Mouse (Mus musculus) intestine, embryonic 16.5 days (tissue): ENCODE measurements at regions not wholly inside any gene's neighbourhood (a gene's known extent, or its start where the extent isn't known, plus 50 kb on each side); places are given as distances from the start of the nearest gene placed in this dataset.

Source experiments
- ATAC-seq: fragments of 200-750 bp; cut with Nextera tagmentation; 2 replicates; pipeline ENCODE4 v1.8.0; 2017; ENCODE audit warnings: moderate TSS enrichment, moderate library complexity
- H3K27ac ChIP-seq: fragments of 300-500 bp; sonication (generic); 2 replicates; pipeline ENCODE4 v1.5.1; 2014; ENCODE audit warnings: mild to moderate bottlenecking, low read length
- H3K27me3 ChIP-seq: fragments of 300-500 bp; sonication (generic); replicated peaks from 2 replicates; pipeline ENCODE4 v1.6.1; 2014; ENCODE audit warnings: low read length, control low read depth, mixed read lengths; ENCODE audit not compliant: control insufficient read depth, insufficient read depth
- H3K36me3 ChIP-seq: fragments of 300-500 bp; sonication (generic); 2 replicates; pipeline ENCODE4 v1.6.1; 2014; ENCODE audit warnings: low read length, control low read depth; ENCODE audit not compliant: control insufficient read depth, insufficient read depth
- H3K4me1 ChIP-seq: fragments of 300-500 bp; sonication (generic); 2 replicates; pipeline ENCODE4 v1.6.1; 2014; ENCODE audit warnings: low read length, control low read depth, mixed read lengths; ENCODE audit not compliant: control insufficient read depth, insufficient read depth
- H3K4me2 ChIP-seq: fragments of 300-500 bp; sonication (generic); 2 replicates; pipeline ENCODE4 v1.6.1; 2014; ENCODE audit warnings: low read depth, low read length, control low read depth
- H3K4me3 ChIP-seq: fragments of 300-500 bp; sonication (generic); 2 replicates; pipeline ENCODE4 v1.5.1; 2014; ENCODE audit warnings: mild to moderate bottlenecking, low read length
- H3K9ac ChIP-seq: fragments of 300-500 bp; sonication (generic); 2 replicates; pipeline ENCODE4 v1.6.1; 2014; ENCODE audit warnings: low read depth, low read length
- H3K9me3 ChIP-seq: fragments of 300-500 bp; sonication (generic); 2 replicates; pipeline ENCODE4 v1.6.1; 2016; ENCODE audit warnings: low read length, control low read depth; ENCODE audit not compliant: control insufficient read depth
- WGBS: fragments of 180-500 bp; shearing (Covaris S2); extraction: QIAGEN DNeasy Blood & Tissue Kit; methylation state at CpG from one replicate; pipeline ENCODE4 v1.1.7; 2014; 5-methylcytosine and 5-hydroxymethylcytosine counted together

- no peak overlapping the region for H3K9ac ChIP-seq
- no peak overlapping the region for H3K4me3 ChIP-seq
- no peak overlapping the region for H3K4me2 ChIP-seq
- H3K27me3 ChIP-seq: no peaks in the 10 kb centered on the region
- no peaks in the 10 kb centered on the region for H3K36me3 ChIP-seq
- WGBS: 67% methylated on average over 3 of the region's 3 CpGs
- H3K4me1 ChIP-seq: no peaks in the 10 kb centered on the region
- no peaks in the 10 kb centered on the region for H3K9me3 ChIP-seq
- no peak for ATAC-seq
- no peak overlapping the region for H3K27ac ChIP-seq
Observed at GRCm38 (mm10) chr9:30021981-30022380, 59.0 kb upstream of the Ntm start.

GRCm38 (mm10) chr9:30025275-30025674 is 62.3 kb upstream of the Ntm start:
- H3K9me3 ChIP-seq: no peaks in the 10 kb centered on the region
- ATAC-seq: no peak
- H3K27ac ChIP-seq: no peak overlapping the region
- no peak overlapping the region for H3K4me3 ChIP-seq
- no peaks in the 10 kb centered on the region for H3K27me3 ChIP-seq
- H3K4me2 ChIP-seq: no peak overlapping the region
- WGBS: 46% methylated on average over 7 of the region's 7 CpGs
- H3K36me3 ChIP-seq: no peaks in the 10 kb centered on the region
- no peak overlapping the region for H3K9ac ChIP-seq
- no peaks in the 10 kb centered on the region for H3K4me1 ChIP-seq

GRCm38 (mm10) chr9:30026939-30027338 is 64.0 kb upstream of the Ntm start:
- no peaks in the 10 kb centered on the region for H3K4me1 ChIP-seq
- H3K4me2 ChIP-seq: no peak overlapping the region
- no peaks in the 10 kb centered on the region for H3K9me3 ChIP-seq
- no peak for ATAC-seq
- H3K27me3 ChIP-seq: no peaks in the 10 kb centered on the region
- no peak overlapping the region for H3K27ac ChIP-seq
- 55% methylated on average over 5 of the region's 5 CpGs for WGBS
- no peaks in the 10 kb centered on the region for H3K36me3 ChIP-seq
- no peak overlapping the region for H3K9ac ChIP-seq
- no peak overlapping the region for H3K4me3 ChIP-seq

- no peaks in the 10 kb centered on the region for H3K4me1 ChIP-seq
- WGBS: 45% methylated on average over 4 of the region's 4 CpGs
- no peak for ATAC-seq
- H3K4me3 ChIP-seq: no peak overlapping the region
- H3K36me3 ChIP-seq: no peaks in the 10 kb centered on the region
- no peaks in the 10 kb centered on the region for H3K27me3 ChIP-seq
- H3K9ac ChIP-seq: no peak overlapping the region
- no peak overlapping the region for H3K27ac ChIP-seq
- no peak overlapping the region for H3K4me2 ChIP-seq
- no peaks in the 10 kb centered on the region for H3K9me3 ChIP-seq
Observed at GRCm38 (mm10) chr9:30040396-30040795, 77.5 kb upstream of the Ntm start.

GRCm38 (mm10) chr9:30064551-30064950 is 101.6 kb upstream of the Ntm start:
- no peaks in the 10 kb centered on the region for H3K4me1 ChIP-seq
- no peak for ATAC-seq
- no peak overlapping the region for H3K4me2 ChIP-seq
- 76% methylated on average over 2 of the region's 2 CpGs for WGBS
- H3K27ac ChIP-seq: no peak overlapping the region
- no peaks in the 10 kb centered on the region for H3K36me3 ChIP-seq
- no peaks in the 10 kb centered on the region for H3K9me3 ChIP-seq
- no peak overlapping the region for H3K9ac ChIP-seq
- H3K4me3 ChIP-seq: no peak overlapping the region
- H3K27me3 ChIP-seq: no peaks in the 10 kb centered on the region

- H3K27ac ChIP-seq: no peak overlapping the region
- H3K27me3 ChIP-seq: no peaks in the 10 kb centered on the region
- 75% methylated on average over 7 of the region's 7 CpGs for WGBS
- no peak overlapping the region for H3K4me3 ChIP-seq
- no peaks in the 10 kb centered on the region for H3K36me3 ChIP-seq
- no peaks in the 10 kb centered on the region for H3K9me3 ChIP-seq
- H3K4me2 ChIP-seq: no peak overlapping the region
- no peak for ATAC-seq
- no peak overlapping the region for H3K9ac ChIP-seq
- no peaks in the 10 kb centered on the region for H3K4me1 ChIP-seq
Observed at GRCm38 (mm10) chr9:30067980-30068379, 105.0 kb upstream of the Ntm start.

GRCm38 (mm10) chr9:30075233-30075632 is 112.3 kb upstream of the Ntm start:
- Histone ChIP-seq H3K9ac (no peak overlapping the region), H3K36me3 (no peaks in the 10 kb centered on the region), H3K4me2 (no peak overlapping the region), H3K27me3 (no peaks in the 10 kb centered on the region), H3K4me3 (no peak overlapping the region), H3K9me3 (no peaks in the 10 kb centered on the region), H3K27ac (no peak overlapping the region), H3K4me1 (no peaks in the 10 kb centered on the region)
- WGBS: 81% methylated on average over 3 of the region's 3 CpGs
- no peak for ATAC-seq

- no peak overlapping the region for H3K9ac ChIP-seq
- no peaks in the 10 kb centered on the region for H3K9me3 ChIP-seq
- no peak for ATAC-seq
- no peak overlapping the region for H3K27ac ChIP-seq
- no peak overlapping the region for H3K4me3 ChIP-seq
- H3K4me1 ChIP-seq: no peaks in the 10 kb centered on the region
- WGBS: 85% methylated on average over 6 of the region's 6 CpGs
- H3K36me3 ChIP-seq: no peaks in the 10 kb centered on the region
- no peak overlapping the region for H3K4me2 ChIP-seq
- H3K27me3 ChIP-seq: no peaks in the 10 kb centered on the region
Observed at GRCm38 (mm10) chr9:30076006-30076405, 113.1 kb upstream of the Ntm start.

- no peaks in the 10 kb centered on the region for H3K9me3 ChIP-seq
- H3K27ac ChIP-seq: no peak overlapping the region
- ATAC-seq: no peak
- no peak overlapping the region for H3K9ac ChIP-seq
- no peaks in the 10 kb centered on the region for H3K36me3 ChIP-seq
- no peaks in the 10 kb centered on the region for H3K27me3 ChIP-seq
- H3K4me3 ChIP-seq: no peak overlapping the region
- WGBS: 49% methylated on average over 3 of the region's 3 CpGs
- no peak overlapping the region for H3K4me2 ChIP-seq
- no peaks in the 10 kb centered on the region for H3K4me1 ChIP-seq
Observed at GRCm38 (mm10) chr9:30076482-30076881, 113.5 kb upstream of the Ntm start.

GRCm38 (mm10) chr9:30101942-30102341 is 139.0 kb upstream of the Ntm start:
- Histone ChIP-seq H3K27me3 (no peaks in the 10 kb centered on the region), H3K27ac (no peak overlapping the region), H3K9me3 (no peaks in the 10 kb centered on the region), H3K4me3 (no peak overlapping the region), H3K36me3 (no peaks in the 10 kb centered on the region), H3K4me2 (no peak overlapping the region), H3K4me1 (no peaks in the 10 kb centered on the region), H3K9ac (no peak overlapping the region)
- WGBS: 47% methylated on average over 6 of the region's 6 CpGs
- ATAC-seq: no peak
